Mouse (Mus musculus) embryonic facial prominence, embryonic 15.5 days (tissue): ENCODE results near the gene Ly6g5c. TPM values are rescaled to one million over a fixed set of nuclear protein-coding genes. Genes with fewer than 3 reads are reported as not detected.
A peak's percentile ranks its signal among the peaks of the same experiment; 100 is the strongest.

Source experiments
- ATAC-seq: fragments of 200-750 bp; cut with Nextera tagmentation; 2 replicates; pipeline ENCODE4 v1.8.0; 2017; ENCODE audit warnings: low read depth, moderate TSS enrichment; ENCODE audit not compliant: insufficient number of reproducible peaks, low FRiP score, low TSS enrichment
- H3K27ac ChIP-seq: fragments of 300-500 bp; sonication (generic); replicated peaks from 2 replicates; pipeline ENCODE4 v1.5.1; 2015; ENCODE audit warnings: mild to moderate bottlenecking, inconsistent platforms
- H3K27me3 ChIP-seq: fragments of 300-500 bp; sonication (generic); 2 replicates; pipeline ENCODE4 v1.6.1; 2015; ENCODE audit warnings: inconsistent platforms
- H3K36me3 ChIP-seq: fragments of 300-500 bp; sonication (generic); 2 replicates; pipeline ENCODE4 v1.6.1; 2015; ENCODE audit warnings: mild to moderate bottlenecking, inconsistent platforms
- H3K4me1 ChIP-seq: fragments of 300-500 bp; sonication (generic); 2 replicates; pipeline ENCODE4 v1.6.1; 2015; ENCODE audit warnings: inconsistent platforms
- H3K4me2 ChIP-seq: fragments of 300-500 bp; sonication (generic); replicated peaks from 2 replicates; pipeline ENCODE4 v1.6.1; 2015; ENCODE audit warnings: mild to moderate bottlenecking, inconsistent platforms
- H3K4me3 ChIP-seq: fragments of 300-500 bp; sonication (generic); replicated peaks from 2 replicates; pipeline ENCODE4 v1.5.1; 2015; ENCODE audit warnings: mild to moderate bottlenecking, inconsistent platforms
- H3K9ac ChIP-seq: fragments of 300-500 bp; sonication (generic); 2 replicates; pipeline ENCODE4 v1.6.1; 2015; ENCODE audit warnings: inconsistent platforms
- H3K9me3 ChIP-seq: fragments of 300-500 bp; sonication (generic); replicated peaks from 2 replicates; pipeline ENCODE4 v1.6.1; 2016; ENCODE audit warnings: inconsistent platforms
- WGBS: fragments of 180-500 bp; shearing (Covaris S2); methylation state at CpG from one replicate; pipeline ENCODE4 v1.1.7; 2015; 5-methylcytosine and 5-hydroxymethylcytosine counted together
- polyA plus RNA-seq: library from polyadenylated mRNA; unstranded; fragments of >200 nt; fragmentation: Nextera tagmentation; extraction: Ambion mirVana; gene quantifications from 2 replicates; pipeline ENCODE4 v1.2.1, GENCODE M21; 2015

Gene Ly6g5c
- not detected in 2 replicates for polyA plus RNA-seq

- Histone ChIP-seq H3K36me3 (peaks cover 10% of the 10 kb centered on the region; the same call in 1 of the 2 replicates), H3K4me2 (no peak within 1 kb of the TSS), H3K27ac (no peak within 1 kb of the TSS), H3K9ac (no peak within 1 kb of the TSS), H3K4me1 (peaks cover 7% of the 10 kb centered on the region), H3K27me3 (no peaks in the 10 kb centered on the region), H3K9me3 (no peaks in the 10 kb centered on the region), H3K4me3 (no peak within 1 kb of the TSS)
- ATAC-seq = no peak
- WGBS = 85% methylated on average over 6 of the region's 6 CpGs
These were observed at the start of gene Ly6g5c for GRCm38 (mm10) chr17:35108097-35108496. TSS of gene Ly6g5c (plus strand) at chr17:35108279.

DNA sequence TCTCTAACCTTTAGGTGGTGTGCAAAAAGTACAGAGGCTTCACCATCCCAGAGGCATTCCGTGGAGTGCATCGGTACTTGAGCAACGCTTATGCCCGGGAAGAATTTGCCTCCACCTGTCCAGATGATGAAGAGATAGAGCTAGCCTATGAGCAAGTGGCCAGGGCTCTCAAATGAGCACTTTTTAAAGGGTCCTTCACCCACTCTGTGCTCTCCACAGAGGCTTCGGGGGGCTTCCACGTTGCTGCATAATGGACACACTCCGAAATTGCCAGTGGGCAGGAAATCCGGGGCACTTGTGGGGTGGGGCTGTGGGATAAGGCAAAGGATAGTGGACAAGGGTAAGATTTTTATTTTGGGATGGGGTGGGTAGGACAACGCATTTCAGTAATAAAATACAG, 49.8 kb upstream of the Ly6g5c start:
- peak overlapping the region; percentile 74 for H3K4me3 ChIP-seq
- H3K4me2 ChIP-seq = peak overlapping the region; percentile 79; the same call in 1 of the 2 replicates
- H3K9ac ChIP-seq = no peak overlapping the region
- H3K27me3 ChIP-seq = no peaks in the 10 kb centered on the region
- WGBS = 51% methylated on average over 9 of the region's 9 CpGs
- peaks cover 30% of the 10 kb centered on the region for H3K4me1 ChIP-seq
- peaks cover 62% of the 10 kb centered on the region for H3K36me3 ChIP-seq
- no peak for ATAC-seq
- H3K27ac ChIP-seq = peak overlapping the region; percentile 95; the same call in 1 of the 2 replicates
- no peaks in the 10 kb centered on the region for H3K9me3 ChIP-seq

DNA sequence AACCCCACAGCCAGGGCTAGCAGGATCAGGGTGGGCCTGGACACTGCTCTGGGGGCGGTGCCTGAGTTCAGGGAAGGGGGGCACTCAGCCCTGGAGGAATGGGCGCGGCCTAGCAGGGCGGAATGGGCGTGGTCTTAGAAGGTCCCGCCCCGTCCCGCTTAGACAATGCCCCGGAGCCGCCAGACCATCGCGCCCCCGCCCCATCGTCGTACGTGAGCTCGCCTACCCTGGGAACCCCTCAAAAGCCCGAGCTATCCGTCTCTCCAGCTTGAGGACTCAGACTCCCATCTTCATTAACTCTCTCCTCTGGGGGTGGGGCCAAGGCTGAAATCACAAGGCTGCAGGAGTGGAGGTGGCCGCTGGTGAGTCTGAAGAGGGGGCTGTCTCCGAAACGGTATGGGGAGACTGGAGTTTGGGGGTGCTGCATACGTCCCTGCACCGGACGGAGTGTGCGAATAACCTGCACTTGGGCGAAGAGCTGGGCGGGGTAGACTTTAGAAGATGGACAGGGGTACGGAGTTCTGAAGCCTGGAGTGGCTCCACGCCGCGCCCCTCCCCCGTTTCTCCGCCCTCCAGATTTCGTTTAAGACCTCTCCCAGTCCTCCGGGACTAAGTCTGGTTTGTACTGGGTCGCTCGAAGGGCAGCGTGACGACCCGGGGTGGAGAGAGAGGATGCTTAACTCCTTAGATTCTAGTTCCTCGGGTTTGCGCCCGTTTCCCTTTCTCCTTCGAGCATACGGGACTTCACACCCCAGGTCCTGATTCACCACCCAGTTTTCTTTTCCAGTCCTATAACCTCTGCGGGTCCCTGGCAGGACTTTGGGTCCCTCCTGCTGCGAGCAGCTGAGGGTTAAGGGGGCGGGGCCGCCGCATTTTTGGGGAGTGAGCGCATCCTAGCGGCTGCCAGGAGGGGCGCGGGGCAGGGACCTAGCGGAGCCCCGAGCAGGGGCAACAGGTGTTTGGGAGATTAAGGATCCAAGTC, 48.9 kb upstream of the Ly6g5c start, which contains the start of gene Ddah2:
Gene Ddah2, plus strand, starts transcription at position 125 of the 982 bp plus-strand sequence.
- H3K9me3 ChIP-seq = no peaks in the 10 kb centered on the region
- 0 out of 2 replicates have a peak, but pooled peaks cover 6% of the 10 kb centered on the region for H3K27me3 ChIP-seq
- H3K4me1 ChIP-seq = peaks cover 31% of the 10 kb centered on the region
- H3K4me3 ChIP-seq = peak within 1 kb of the TSS; percentile 74
- peak within 1 kb of the TSS; percentile 79 for H3K4me2 ChIP-seq
- WGBS = 0% methylated on average over 57 of the region's 57 CpGs
- peak within 1 kb of the TSS; percentile 95 for H3K27ac ChIP-seq
- ATAC-seq = peak; percentile 93
- H3K36me3 ChIP-seq = peaks cover 54% of the 10 kb centered on the region
- H3K9ac ChIP-seq = peak within 1 kb of the TSS; percentile 81

GRCm38 (mm10) chr17:35060071-35060470, 48.0 kb upstream of the Ly6g5c start:
- peak overlapping the region; percentile 79 for H3K4me2 ChIP-seq
- peak overlapping the region; percentile 81 for H3K9ac ChIP-seq
- peak overlapping the region; percentile 95; the same call in 1 of the 2 replicates for H3K27ac ChIP-seq
- peaks cover 7% of the 10 kb centered on the region; the same call in 1 of the 2 replicates for H3K27me3 ChIP-seq
- 20% methylated on average over 14 of the region's 14 CpGs for WGBS
- peaks cover 39% of the 10 kb centered on the region for H3K4me1 ChIP-seq
- no peak for ATAC-seq
- peaks cover 48% of the 10 kb centered on the region for H3K36me3 ChIP-seq
- H3K9me3 ChIP-seq = no peaks in the 10 kb centered on the region
- peak overlapping the region; percentile 74 for H3K4me3 ChIP-seq

DNA sequence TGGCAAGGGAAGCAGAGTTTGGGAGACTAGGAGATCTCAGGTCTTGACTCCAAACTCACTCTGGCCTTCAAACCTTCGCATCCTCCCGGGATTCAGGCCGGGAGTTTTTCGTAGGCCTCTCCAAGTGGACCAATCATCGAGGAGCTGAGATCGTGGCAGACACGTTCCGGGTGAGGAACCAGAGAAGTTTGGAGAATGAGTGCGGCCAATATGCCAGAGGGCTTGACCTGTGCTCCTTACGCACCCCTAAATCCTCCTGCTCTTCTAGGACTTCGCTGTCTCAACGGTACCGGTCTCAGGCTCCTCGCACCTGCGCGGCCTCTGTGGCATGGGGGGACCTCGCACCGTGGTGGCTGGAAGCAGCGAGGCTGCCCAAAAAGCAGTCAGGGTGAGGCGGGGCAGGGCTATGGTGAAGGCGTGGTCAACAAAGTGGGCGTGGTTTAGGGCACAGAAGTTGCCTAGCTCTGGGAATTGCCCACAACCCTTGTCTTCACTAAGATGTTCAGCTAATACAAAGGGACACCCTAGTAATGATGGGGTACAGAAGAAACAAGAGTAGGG, 47.3 kb upstream of the Ly6g5c start:
- H3K9ac ChIP-seq = peak overlapping the region; percentile 81; the same call in 1 of the 2 replicates
- peaks cover 41% of the 10 kb centered on the region for H3K36me3 ChIP-seq
- peaks cover 12% of the 10 kb centered on the region; the same call in 1 of the 2 replicates for H3K27me3 ChIP-seq
- 0 out of 2 replicates have a peak overlapping the region, but pooled peaks have one; percentile 95 for H3K27ac ChIP-seq
- no peaks in the 10 kb centered on the region for H3K9me3 ChIP-seq
- peaks cover 46% of the 10 kb centered on the region for H3K4me1 ChIP-seq
- no peak for ATAC-seq
- 56% methylated on average over 22 of the region's 22 CpGs for WGBS
- peak overlapping the region; percentile 74 for H3K4me3 ChIP-seq
- H3K4me2 ChIP-seq = peak overlapping the region; percentile 79

DNA sequence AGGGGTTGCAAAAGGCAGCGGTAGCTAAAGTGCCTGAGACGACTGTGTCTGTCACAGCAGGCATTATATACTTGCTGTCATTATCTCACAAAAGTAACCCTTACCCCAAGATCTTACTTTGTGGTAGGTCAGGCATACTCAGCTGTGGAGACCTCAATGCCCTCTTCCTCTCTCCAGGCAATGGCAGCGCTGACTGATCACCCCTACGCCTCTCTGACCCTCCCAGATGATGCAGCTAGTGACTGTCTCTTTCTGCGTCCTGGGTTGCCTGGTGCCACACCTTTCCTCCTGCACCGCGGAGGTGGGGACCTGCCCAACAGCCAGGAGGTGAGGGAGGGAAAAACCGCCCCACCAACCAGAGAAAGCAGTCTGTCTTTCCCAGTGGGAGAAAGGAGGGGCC, 46.8 kb upstream of the Ly6g5c start:
- H3K9me3 ChIP-seq = no peaks in the 10 kb centered on the region
- 0 out of 2 replicates have a peak overlapping the region, but pooled peaks have one; percentile 17 for H3K27ac ChIP-seq
- H3K36me3 ChIP-seq = peaks cover 36% of the 10 kb centered on the region
- 71% methylated on average over 8 of the region's 8 CpGs for whole genome bisulfite sequencing
- no peak overlapping the region for H3K9ac ChIP-seq
- H3K4me1 ChIP-seq = peaks cover 46% of the 10 kb centered on the region
- peaks cover 15% of the 10 kb centered on the region; the same call in 1 of the 2 replicates for H3K27me3 ChIP-seq
- H3K4me2 ChIP-seq = peak overlapping the region; percentile 79; the same call in 1 of the 2 replicates
- no peak for ATAC-seq
- no peak overlapping the region for H3K4me3 ChIP-seq

DNA sequence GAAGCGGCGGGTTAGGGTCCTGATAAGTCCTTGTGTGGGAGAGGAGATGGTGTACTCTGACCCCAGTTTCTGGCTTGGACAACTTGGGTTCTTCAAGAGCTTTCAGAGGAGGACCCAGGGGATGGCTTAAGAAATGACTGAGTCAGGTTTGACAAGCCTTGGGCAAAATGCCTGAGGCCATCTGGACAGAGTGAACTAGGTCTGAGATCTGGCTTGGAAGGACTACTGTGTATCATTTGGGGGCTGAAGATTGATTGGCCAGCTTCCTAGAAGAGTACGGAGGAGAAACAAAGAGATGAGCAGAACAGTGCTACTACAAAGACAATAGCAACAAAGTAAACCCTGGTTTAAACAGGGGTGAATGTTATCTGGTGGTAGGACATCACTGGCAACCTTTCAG, 44.6 kb upstream of the Ly6g5c start:
- peaks cover 22% of the 10 kb centered on the region; the same call in 1 of the 2 replicates for H3K27me3 ChIP-seq
- H3K36me3 ChIP-seq = peaks cover 27% of the 10 kb centered on the region
- no peak overlapping the region for H3K4me2 ChIP-seq
- H3K27ac ChIP-seq = 0 out of 2 replicates have a peak overlapping the region, but pooled peaks have one; percentile 68
- 94% methylated on average over 3 of the region's 3 CpGs for WGBS
- H3K9ac ChIP-seq = no peak overlapping the region
- H3K4me3 ChIP-seq = no peak overlapping the region
- H3K4me1 ChIP-seq = peaks cover 42% of the 10 kb centered on the region
- no peaks in the 10 kb centered on the region for H3K9me3 ChIP-seq
- no peak for ATAC-seq

GRCm38 (mm10) chr17:35064378-35064877, 43.7 kb upstream of the Ly6g5c start:
- Histone ChIP-seq H3K4me3 (peak overlapping the region; percentile 41), H3K4me1 (peaks cover 37% of the 10 kb centered on the region), H3K27ac (peak overlapping the region; percentile 68), H3K4me2 (peak overlapping the region; percentile 54), H3K9me3 (no peaks in the 10 kb centered on the region), H3K27me3 (peaks cover 22% of the 10 kb centered on the region; the same call in 1 of the 2 replicates), H3K36me3 (peaks cover 27% of the 10 kb centered on the region), H3K9ac (no peak overlapping the region)
- no peak for ATAC-seq
- 28% methylated on average over 10 of the region's 10 CpGs for WGBS

DNA sequence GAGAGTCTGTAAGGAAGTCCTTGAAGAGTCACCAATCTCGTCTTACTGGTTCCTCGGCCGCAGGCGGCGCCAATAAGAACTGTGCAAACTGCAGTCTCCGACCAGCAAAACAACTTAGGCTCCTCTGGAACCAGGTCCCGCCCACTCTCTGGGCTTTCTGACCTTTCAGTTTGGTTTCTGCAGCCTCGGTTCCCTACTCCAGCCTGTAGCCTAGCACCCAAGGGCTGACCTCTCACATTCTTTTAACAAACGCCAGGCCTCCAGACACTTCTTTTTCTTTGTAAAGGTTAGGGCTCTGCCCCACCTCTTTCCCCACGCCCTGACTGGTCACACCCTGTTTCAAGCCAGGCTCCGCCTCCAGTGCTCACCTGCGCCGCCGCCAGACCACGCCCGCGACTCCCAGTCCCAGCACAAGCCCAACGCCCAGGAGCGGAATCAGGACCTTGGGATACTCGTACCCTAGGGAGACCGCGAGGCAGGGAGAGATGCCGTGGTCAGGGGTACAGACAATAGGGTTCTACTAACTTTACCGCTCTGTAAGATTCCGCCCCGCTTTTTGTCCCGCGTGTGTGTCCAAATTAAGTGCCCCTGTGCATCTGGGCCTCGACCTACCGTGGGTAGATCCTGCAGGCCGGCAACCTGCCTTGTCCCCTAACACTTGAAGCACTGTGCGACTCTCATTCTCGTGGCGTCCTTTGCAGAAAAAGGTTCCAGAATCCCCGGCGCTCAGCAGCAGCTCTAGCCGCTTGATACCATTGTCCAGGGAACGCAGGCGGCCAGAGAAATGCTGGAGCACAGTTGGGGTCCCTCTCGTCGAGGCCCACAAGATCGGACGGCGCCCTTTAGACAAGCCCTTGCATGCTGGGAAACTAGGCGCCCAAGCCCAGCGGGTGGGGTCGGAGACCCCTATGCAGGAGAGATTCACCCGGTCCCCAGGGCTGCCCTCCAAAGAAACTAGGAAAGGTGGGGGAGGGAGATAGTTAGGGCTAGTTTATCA, 42.8 kb upstream of the Ly6g5c start, which contains the start of gene Ly6g6c:
Gene Ly6g6c, plus strand, starts transcription at position 438 of the 997 bp plus-strand sequence.
- H3K9ac ChIP-seq = 0 out of 2 replicates have a peak within 1 kb of the TSS, but pooled peaks have one; percentile 26
- H3K27ac ChIP-seq = peak within 1 kb of the TSS; percentile 80
- WGBS = 3% methylated on average over 48 of the region's 48 CpGs
- H3K4me3 ChIP-seq = peak within 1 kb of the TSS; percentile 41
- H3K4me1 ChIP-seq = peaks cover 30% of the 10 kb centered on the region
- H3K27me3 ChIP-seq = peaks cover 22% of the 10 kb centered on the region; the same call in 1 of the 2 replicates
- H3K36me3 ChIP-seq = peaks cover 27% of the 10 kb centered on the region
- peak within 1 kb of the TSS; percentile 54 for H3K4me2 ChIP-seq
- no peaks in the 10 kb centered on the region for H3K9me3 ChIP-seq
- peak; percentile 48; the same call in 1 of the 2 replicates for ATAC-seq

- peaks cover 19% of the 10 kb centered on the region for H3K36me3 ChIP-seq
- H3K4me2 ChIP-seq = peak within 1 kb of the TSS; percentile 54
- H3K9me3 ChIP-seq = no peaks in the 10 kb centered on the region
- H3K4me3 ChIP-seq = peak within 1 kb of the TSS; percentile 41
- H3K27me3 ChIP-seq = peaks cover 22% of the 10 kb centered on the region; the same call in 1 of the 2 replicates
- H3K4me1 ChIP-seq = peaks cover 27% of the 10 kb centered on the region
- H3K27ac ChIP-seq = peak within 1 kb of the TSS; percentile 80
- no peak for ATAC-seq
- H3K9ac ChIP-seq = 0 out of 2 replicates have a peak within 1 kb of the TSS, but pooled peaks have one; percentile 26
- WGBS = 52% methylated on average over 10 of the region's 10 CpGs
These were observed 42.0 kb upstream of the Ly6g5c start, which contains the start of gene Mpig6b for GRCm38 (mm10) chr17:35066084-35066483. TSS of gene Mpig6b (minus strand) at chr17:35066184.
